Mouse (Mus musculus): ENCODE measurements around the gene Cep135.

GRCm38 (mm10) chr5:76634012-76634411, 45.5 kb downstream of the Cep135 start:
- TF ChIP-seq POLR2A (IDR thresholded peaks at IDR 0.05; ENCODE audit: insufficient read depth, low read length) (no peak), CTCF (IDR thresholded peaks at IDR 0.05; ENCODE audit: low read depth, low read length) (no peak)

Measured in ES-Bruce4 (cell line).